Mouse (Mus musculus) embryo, embryonic 9.5 days (tissue): ENCODE data around the gene Myb.
A peak's percentile ranks its signal among the peaks of the same experiment; 100 is the strongest.
"Not testable (repeated sequence)": the region's sequence is repeated elsewhere in the genome, so short reads cannot be mapped to it uniquely, and the experiment has no call there.

Experiments used
- DNase-seq: peaks from one replicate; pipeline ENCODE4 v3.0.0-alpha.2; 2017; ENCODE audit errors: extremely low spot score

Gene Myb

DNA sequence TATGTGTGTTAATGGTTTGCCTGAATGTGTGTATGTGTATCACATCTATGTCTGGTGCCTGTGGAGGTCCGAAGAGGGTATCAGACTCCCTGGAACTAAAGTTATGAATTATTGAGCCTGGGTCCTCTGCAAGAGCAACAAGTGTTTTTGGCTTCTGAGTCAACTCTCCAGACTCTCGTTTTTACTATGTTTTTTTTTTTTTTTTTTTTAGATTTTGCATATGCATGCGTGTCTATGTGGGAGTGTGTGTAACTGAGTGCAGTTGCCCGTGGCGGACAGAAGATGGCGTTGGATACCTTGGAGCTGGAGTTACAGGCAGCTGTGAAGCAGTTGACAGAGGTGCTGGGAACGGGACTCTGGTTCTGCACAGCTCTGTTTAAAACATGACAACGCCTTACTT, 7.7 kb upstream of the Myb start:
- no peak for DNase-seq

DNA sequence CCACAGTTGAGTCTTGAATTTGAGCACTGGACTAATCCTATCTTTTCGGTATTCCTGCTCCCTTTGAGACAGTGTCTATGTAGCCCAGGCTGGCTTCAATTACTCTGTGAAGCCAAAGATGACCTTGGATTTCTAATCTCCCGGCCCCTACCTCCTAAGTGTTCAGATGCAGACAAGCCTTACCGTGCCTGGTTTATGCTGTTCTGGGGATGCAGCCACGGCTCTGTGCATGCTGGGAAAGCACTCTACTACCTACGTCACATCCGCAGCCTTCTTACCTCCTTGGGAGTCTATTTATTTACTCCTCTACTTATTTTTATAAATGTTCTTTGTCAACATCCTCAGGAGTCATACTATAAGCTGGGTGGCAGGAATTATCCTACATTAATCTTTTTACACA, 7.1 kb upstream of the Myb start:
- no peak for DNase-seq

DNA sequence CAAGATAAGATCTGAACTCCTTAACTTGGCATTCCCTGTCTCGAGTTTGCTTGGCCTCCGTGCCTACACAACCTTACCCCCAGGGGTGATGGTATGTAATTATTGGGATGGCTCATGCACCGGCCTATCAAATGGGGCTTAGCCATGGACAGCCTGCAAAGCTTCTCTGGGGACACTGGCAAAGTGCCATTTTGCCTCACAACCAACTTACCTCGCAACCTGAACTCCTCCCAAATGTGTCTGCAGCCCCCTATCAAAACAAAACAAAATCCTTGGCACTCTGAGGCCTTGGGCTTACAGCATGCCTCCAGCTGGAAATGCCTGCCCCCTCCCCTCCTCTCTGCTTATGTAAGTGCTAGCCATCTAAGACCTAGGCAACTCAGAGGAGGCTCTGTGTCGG, 6.4 kb upstream of the Myb start:
- no peak for DNase-seq

DNA sequence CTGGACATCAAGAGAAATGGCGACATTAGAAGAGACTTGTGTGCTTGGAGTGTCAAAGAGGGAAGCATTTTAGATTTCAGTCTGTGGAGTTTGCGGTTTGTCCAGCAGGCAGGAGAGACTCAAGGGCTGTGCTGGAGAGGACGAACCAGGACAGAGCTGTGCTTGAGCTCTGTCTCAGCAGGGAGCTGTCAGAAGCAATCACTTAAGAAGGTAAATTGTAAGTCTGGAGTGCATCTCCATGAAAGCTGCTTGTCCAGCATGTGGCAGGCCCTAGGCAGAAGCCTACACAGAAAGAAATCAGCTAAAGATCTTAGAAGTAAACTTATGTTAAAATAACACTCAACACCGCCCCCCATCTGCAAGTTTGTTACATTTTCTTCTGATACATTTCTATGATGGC, 4.6 kb upstream of the Myb start:
- no peak for DNase-seq

DNA sequence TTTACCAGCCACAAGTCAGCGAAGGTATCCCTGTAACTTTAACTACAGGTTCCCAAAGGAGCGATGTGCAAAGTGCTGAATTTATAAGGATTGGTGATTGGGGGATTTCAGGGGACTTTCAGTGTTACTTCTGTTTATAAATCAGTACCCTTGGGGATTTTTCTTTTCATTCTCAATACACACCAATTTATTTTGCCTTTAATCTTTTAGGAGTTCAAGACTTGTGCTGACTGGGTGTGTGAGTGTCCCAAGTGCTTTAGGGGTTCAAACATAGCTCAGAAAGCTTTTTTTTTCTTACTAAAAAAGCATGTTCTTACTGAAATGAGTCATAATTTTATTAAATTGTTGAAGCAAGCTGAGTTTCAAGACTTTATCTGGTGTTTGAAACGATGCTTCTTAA, 1.3 kb upstream of the Myb start:
- DNase-seq: no peak

DNA sequence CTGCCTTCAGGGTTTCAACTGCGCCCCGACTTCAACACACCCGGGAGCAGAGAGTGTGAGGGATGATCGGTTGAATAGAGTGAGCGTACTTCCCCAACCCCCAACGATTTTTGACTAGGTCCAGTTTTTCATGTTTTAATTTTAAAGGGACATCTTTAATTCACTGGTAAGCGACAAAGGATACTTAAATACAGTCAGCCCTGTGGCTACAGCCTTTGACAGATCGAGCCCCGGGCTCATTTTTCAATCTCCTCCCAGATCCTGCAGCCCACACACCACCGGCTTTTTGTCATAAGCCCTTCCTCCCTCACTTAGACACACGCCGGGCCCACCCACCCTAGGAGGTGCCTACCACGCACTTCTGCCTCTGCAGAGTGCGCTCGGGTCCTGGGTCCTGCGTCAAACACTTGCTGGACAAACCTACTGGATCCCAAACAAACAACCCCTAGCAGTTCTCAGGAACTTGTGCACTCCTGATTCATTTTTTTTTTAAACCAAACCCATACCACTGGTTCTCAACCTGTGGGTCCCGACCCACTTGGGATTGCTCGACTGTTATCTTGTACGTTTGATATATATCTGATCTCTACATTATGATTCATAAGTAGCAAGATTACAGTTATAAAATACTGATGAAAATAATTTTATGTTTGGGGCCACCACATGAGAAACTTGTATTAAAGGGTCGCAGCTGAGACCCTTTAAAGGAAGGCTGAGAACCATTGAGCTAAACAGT, 743 bp upstream of the Myb start:
- peak; percentile 67 for DNase-seq

DNA sequence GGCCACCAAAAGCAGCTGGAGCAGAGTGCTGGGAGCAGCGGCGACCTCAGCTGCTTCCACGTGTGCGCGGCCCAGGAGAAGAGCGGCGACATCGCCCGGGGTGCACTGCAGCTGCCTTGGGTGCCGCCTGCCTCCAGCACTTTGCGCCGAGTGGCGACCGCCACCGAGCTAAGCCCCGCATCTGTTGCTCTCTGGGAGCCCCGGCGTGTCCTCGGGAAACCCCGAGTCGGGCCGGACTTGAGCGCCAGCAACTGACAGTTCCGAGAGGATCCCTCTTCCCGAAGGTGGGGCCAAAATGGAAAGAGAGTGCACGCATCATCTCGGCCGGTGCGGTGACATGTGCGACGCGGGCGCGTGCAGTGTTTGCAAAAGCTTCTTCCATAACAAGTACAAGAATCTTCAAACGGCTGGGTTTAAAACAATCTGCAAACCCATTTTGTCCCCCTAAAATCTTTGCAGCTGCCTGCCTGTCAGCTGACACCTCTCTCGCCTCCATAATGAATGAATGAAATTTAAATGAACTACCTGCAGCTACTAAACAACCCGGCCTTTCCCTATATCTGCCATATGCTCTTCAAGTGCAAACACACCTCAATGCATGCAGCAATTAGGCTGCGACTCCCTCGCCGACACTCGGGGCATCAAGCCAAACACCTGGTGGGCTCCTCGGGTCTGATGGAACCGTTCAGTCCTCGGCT, 938 bp downstream of the Myb start:
- DNase-seq: peak; percentile 58

DNA sequence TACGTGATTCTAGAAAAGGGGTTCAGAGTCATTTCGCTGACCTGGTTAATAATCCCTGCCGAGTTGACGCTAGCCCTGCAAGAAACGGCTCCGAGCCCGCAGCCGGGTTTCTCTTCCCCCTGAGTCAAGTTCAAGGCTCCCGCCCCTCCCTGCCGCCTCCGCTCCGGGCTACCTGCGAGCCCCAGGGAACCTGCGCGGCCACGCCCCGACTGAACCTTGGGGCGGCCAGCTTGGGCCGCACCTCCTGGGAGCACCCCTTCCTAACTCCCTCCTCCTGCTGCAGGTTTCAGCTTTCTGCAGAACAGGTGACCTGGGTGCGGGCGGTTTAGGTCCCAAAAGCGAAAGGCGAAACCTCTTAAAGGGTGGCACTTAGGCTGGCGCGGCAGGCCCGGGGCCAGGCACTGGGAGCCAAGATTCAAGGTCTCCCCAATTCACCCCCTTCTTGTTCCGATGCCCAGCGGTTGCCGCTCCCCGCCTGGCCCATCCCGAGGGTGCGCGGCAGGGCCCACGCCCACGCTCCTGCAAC, 1.8 kb downstream of the Myb start:
- DNase-seq: peak; percentile 48

DNA sequence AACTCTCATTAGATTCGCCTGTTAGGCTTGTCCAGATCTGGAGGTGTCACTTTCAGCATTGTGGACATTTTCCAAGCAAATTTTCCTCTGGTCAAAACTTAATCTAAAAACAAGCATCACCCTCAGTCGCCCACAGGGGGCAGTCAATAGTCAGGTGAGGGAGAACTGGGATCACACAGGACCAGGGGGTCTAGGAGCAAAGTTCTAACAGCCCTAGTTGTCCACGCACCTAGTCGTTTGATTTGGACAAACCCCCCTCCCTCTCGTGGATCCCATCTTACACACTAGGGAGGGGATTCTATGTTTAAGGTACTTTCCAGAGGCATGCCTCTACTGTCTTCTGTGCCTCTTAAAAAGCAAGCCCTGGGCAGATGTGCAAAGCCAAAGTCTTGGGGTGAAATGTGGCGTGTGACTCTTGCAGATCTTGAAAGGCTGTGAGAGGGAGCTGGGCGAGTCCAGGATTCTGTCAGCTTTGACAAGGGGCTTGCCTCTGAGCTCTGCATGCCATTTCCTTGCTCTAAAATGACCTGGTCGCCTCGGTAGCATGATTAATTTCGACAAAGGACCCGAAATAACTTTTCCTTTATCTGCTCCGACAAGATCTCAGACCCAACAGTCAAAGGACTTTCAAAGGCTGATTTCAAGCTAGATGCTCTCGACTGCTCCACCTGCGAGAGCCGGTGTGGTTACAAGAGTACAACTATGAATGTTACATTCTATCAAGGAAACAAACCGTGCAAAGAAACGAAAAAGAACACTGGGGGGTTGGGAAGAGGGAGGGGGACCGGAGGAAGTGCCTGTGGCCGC, 2.5 kb downstream of the Myb start:
- peak; percentile 61 for DNase-seq

DNA sequence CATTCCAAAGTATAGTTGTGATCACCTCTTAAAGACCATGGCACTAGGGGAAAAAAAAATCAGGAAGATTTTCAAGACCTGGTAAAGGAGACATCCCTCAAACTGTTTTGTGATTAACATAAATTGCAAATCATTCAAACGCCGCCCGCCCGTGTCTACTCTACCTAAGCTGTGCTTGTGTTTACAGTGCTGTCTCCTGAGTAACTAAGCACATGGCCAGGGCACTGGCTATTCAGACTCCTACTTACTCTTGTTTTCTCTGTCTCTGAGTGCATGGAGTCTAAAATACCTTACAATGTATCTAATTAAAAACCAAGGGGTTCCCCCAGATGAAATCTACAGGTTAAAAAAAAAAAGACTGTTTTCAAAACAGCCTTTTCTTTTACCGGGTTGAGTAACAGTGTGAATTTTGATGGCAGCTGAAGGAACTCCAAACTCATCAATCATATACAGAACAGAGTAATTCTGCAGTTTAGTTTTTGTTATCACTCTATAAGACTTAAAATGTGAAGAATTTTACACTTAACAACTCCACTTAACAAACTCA, 3.8 kb downstream of the Myb start:
- DNase-seq: no peak

DNA sequence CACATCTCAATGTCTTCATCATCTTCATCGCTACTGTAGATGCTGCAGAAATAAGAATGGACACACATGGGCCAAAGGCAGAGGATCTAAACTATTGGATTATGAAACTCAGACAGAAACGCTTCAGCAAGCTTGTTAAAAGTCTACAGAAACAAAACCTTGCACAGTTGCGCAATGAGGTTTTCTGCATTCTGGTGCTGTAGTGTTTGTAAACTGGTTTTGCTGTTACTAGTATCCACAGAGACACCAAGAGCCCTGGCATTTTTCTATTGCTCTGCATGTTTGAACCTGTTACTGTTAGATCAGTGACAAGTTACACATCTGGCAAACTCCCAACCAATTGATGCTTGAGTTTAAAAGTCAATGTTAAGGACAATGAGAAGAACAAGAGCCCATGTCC, 4.4 kb downstream of the Myb start:
- no peak for DNase-seq

DNA sequence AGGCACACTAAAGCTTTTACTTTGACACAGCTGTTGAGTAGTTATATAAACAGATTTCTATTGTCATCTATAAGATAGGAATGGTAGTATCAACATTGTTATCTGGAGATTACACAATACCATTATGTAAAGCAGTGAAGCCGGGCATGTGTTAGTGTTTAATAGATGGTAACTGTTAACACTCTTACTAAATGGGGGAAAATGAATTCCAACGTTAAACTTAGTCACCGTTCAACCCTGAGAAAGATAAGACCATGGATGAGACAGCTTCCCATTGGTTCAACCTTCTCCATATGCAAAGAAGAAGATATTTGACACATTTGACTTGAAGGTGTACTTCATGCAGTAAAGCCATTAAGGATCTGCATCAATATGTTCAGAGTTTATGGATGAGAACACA, 5.9 kb downstream of the Myb start:
- DNase-seq: no peak

DNA sequence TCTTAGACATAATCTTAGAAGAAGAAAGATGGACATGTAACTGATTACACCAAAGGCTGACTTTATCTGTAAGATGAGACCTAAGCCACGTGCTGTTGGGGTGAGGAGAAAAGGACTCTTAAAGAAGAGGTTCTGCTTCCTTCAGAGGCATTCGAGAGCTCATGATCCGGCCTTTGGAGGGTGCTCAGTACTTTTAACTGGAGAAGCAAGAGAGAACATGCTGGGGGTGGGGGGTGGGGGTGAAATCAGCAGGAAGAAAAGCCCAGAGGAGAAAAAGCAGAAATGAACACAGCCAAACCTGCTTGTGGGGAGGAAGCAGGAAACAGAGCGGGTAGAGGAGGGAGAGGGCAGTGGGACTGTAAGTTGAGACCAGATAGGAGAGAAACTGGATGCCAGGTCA, 7.4 kb downstream of the Myb start:
- DNase-seq: no peak

DNA sequence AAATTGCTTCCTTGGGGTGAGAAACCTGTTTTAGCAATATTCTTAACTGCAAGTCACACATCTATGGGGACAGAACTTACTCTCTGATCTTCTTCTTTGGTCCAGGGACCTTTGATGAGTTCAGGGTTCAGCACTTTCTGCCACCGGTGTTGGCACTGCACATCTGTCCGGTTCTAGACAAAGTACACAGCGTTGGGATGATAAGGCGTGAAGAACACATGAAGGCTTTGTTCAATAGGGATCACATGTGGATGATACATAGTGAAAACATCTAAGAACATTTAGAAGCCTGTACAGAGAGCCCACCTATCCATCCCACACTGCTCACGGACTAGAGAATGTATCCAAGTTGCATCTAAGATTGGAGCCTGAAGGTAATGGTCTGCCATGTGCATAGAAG, 8.0 kb downstream of the Myb start:
- no peak for DNase-seq

DNA sequence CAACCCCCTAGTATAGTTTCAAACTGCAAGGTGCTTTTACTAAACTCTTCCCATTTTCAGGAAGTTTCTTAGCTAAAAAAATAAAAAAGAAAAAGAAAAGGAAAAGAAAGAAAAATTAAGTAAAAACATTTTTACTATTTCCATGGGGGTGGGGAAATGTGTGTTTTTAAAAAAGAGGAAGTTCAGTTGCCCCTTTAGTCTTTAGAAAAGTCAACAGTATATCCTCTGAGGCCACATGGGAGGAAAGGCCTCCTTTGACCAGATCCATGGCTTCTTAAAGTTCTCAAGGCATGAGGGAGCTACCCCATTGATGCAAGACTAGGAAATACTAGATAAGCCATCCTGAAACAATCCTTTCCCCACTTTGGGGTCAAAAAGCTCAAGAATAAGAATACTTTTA, 9.5 kb downstream of the Myb start:
- no peak for DNase-seq

DNA sequence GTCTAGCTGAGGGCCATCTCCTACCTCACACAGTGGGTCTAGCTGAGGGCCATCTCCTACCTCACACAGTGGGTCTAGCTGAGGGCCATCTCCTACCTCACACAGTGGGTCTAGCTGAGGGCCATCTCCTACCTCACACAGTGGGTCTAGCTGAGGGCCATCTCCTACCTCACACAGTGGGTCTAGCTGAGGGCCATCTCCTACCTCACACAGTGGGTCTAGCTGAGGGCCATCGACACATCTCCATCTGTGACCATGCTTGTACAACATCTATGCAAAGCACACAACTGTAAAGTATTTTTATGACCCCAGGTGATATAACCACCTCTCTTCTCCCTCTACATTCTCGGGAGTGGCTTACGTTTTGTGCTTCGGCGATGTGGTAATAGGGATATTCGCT, 10.8 kb downstream of the Myb start:
- DNase-seq: not testable (repeated sequence)

DNA sequence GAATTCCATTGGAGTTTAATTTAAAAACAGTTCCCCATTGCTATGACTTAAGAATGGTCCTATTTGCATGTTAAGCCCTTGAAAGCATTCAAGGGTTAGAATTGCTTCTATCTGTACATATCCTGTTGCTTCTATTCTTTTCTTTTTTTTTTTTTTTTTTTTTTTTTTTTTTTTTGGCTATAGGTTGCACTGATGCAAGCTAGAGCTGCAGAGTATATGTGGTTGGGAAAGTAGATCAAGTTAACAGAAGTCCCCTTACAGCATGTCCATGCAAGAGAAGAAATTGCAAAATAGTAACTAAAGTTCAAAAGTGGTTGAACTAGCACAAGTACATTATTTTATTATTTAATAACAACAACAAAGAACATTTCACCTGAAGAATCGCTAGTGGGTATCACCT, 14.1 kb downstream of the Myb start:
- DNase-seq: no peak

DNA sequence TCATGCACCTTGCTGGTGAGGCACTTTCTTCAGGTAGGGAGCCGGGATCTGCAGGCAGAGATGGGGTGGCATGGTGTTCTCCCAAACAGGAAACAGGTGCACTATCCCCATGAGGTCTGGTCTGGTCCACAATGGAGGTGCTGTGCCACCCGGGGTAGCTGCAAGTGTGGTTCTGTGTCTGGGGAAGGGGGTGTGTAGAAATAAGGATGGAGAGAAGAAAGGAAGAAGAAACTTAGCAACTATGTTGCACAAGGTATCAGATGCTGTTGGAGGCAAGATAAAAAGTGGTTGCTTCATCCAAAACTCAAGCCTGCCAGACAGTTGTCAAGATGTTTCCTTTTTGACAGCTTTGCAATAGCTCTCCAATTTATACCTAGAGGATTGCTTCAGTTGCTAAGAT, 14.5 kb downstream of the Myb start:
- no peak for DNase-seq

DNA sequence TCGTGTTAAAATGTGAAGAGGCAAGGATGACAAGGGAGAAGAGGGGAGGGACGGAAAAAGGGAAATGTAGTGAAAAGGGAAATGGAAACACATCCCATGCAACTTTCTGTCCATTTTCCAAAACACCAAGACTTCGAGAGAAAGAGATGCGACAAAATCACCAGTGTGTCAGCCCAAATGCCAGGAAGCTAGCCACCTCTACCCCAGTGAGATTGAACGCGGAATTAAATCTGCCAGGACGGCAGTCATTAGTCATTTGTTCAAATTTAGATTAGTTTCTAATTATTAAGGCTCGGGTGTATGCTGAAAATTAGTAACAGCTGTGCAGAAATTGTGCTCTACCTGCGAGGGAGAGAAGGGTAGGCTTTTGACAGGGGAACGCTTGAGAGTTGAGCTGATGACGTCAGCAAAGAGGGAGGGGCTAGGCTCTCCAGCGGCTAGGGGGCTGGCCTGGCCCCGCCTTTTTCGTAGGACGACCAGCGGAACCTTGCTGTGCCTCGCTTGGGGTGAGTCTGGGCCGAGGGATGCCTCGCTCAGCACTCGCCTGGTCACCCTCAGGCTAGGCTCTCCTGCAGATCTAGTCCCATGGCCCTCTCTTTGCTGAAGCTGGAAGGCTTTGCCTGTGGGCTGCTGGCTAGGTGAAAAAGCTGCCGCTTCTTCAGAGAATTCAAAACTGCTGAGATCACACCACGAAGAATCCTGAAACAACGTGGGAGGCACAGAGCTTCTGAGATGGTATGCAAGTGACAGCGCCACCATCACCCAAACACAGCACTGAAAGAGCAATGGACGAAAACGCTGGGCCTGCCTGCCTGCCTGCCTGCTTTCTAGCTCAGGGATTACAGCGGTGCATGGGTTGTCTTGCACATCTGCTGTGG, 15.9 kb downstream of the Myb start:
- DNase-seq: peak; percentile 78

DNA sequence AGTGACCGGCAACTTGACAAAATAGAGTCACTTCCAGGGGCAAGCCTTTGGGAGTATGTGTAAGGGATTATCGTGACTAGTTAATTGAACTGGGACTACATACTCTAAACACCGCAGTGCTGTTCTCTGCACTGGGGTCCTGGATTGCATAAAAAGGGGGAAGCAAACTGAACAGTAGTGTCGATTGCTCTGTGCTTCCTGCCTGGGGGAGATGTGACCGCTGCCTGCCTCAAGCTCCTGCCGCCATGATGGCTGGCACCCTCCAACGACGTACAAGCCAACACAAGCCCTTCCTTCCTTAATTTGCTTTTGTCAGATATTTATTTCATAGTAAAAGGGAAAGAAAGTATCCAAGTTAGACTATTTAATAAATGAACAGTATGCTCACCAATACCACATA, 25.5 kb downstream of the Myb start:
- no peak for DNase-seq

DNA sequence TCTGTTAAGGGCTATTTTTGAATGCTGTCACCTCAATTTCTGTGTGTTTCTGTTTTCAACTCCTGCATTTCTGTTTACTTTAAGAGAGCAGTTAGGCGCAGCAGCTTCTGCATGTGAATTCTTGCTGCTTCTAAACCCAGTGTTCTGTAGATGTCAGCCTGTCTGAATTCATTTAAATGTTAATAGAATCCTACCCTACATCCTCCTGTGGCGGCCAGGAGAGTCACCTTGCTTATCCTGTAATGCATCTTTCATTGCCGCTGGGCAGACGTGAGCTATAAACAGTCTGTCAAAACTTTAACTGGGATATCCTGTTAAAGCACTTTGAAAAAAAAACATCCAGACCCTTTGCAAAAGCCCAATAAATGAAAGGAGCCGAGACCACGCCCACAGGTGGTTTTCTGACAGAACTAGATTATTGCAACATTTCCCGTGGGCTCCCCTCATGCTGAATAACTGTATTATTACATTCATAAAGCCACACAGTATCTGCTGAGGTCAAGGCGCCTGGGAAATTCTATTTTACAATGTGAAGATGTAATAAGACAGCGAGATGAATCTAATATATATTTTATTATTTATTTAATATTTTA, 29.8 kb downstream of the Myb start:
- no peak for DNase-seq
